Mouse (Mus musculus): Measurements from ENCODE around the gene Nhsl1. TPM values are rescaled to one million over a fixed set of nuclear protein-coding genes. Genes with fewer than 3 reads are reported as not detected.
A peak's percentile ranks its signal among the peaks of the same experiment; 100 is the strongest.

Gene Nhsl1
- total and polyA plus RNA-seq, 3 experiments: not detected

- H3K4me3 ChIP-seq (ENCODE audit: control insufficient read depth in 1 of 2, insufficient read depth in 1 of 2, low read depth in 2 of 2, low read length in 2 of 2): no peak overlapping the region
- no peaks in the 10 kb centered on the region for H3K36me3 ChIP-seq (ENCODE audit: control insufficient read depth in 1 of 2, insufficient read depth in 2 of 2, low read length in 2 of 2)
- H3K9ac ChIP-seq (ENCODE audit: control insufficient read depth, low read depth, low read length, poor library complexity, severe bottlenecking): no peak overlapping the region
- no peaks in the 10 kb centered on the region for H3K79me2 ChIP-seq (ENCODE audit: control insufficient read depth, insufficient read depth, low read length, poor library complexity)
- no peaks in the 10 kb centered on the region for H3K4me1 ChIP-seq (ENCODE audit: control insufficient read depth in 1 of 2, insufficient read depth in 2 of 2, low read length in 2 of 2)
- DNase-seq (ENCODE audit: low read depth, low spot score): no peak
- no peaks in the 10 kb centered on the region for H3K27me3 ChIP-seq (ENCODE audit: control insufficient read depth in 1 of 2, insufficient read depth in 2 of 2, low read length in 2 of 2)
- no peak for TF ChIP-seq ZKSCAN1 (IDR thresholded peaks at IDR 0.05; ENCODE audit: low read depth, low read length)
- no peak for TF ChIP-seq EP300 (IDR thresholded peaks at IDR 0.05; ENCODE audit: low read depth in 1 of 2, low read length in 2 of 2)
- TF ChIP-seq MAX (IDR thresholded peaks at IDR 0.05; ENCODE audit: low read length): no peak
- TF ChIP-seq ELF1 (IDR thresholded peaks at IDR 0.05; ENCODE audit: low read depth, low read length): no peak
- no peak for TF ChIP-seq BHLHE40 (IDR thresholded peaks at IDR 0.05; ENCODE audit: borderline replicate concordance, low read depth, low read length)
- TF ChIP-seq SIN3A (IDR thresholded peaks at IDR 0.05; ENCODE audit: low read length): no peak
- TF ChIP-seq USF1 (IDR thresholded peaks at IDR 0.05; ENCODE audit: low read depth, low read length): no peak
- no peak for TF ChIP-seq GATA1 (IDR thresholded peaks at IDR 0.05; ENCODE audit: low read depth, low read length)
- no peak for TF ChIP-seq GABPA (IDR thresholded peaks at IDR 0.05; ENCODE audit: low read depth, low read length)
- no peaks in the 10 kb centered on the region for H3K9me3 ChIP-seq (replicated peaks; ENCODE audit: insufficient read depth, low read length)
- no peak overlapping the region for H3K27ac ChIP-seq (ENCODE audit: control insufficient read depth, low read depth, low read length)
Measured at GRCm38 (mm10) chr10:18419508-18419907, 100.7 kb downstream of the Nhsl1 start.

GRCm38 (mm10) chr10:18420259-18421000, 101.6 kb downstream of the Nhsl1 start:
- Histone ChIP-seq H3K4me3 (ENCODE audit: control insufficient read depth in 1 of 2, insufficient read depth in 1 of 2, low read depth in 2 of 2, low read length in 2 of 2) (no peak overlapping the region), H3K4me1 (ENCODE audit: control insufficient read depth in 1 of 2, insufficient read depth in 2 of 2, low read length in 2 of 2) (no peaks in the 10 kb centered on the region), H3K9me3 (replicated peaks; ENCODE audit: insufficient read depth, low read length) (no peaks in the 10 kb centered on the region), H3K79me2 (ENCODE audit: control insufficient read depth, insufficient read depth, low read length, poor library complexity) (no peaks in the 10 kb centered on the region), H3K27ac (ENCODE audit: control insufficient read depth, low read depth, low read length) (no peak overlapping the region), H3K36me3 (ENCODE audit: control insufficient read depth in 1 of 2, insufficient read depth in 2 of 2, low read length in 2 of 2) (no peaks in the 10 kb centered on the region), H3K9ac (ENCODE audit: control insufficient read depth, low read depth, low read length, poor library complexity, severe bottlenecking) (no peak overlapping the region), H3K27me3 (ENCODE audit: control insufficient read depth in 1 of 2, insufficient read depth in 2 of 2, low read length in 2 of 2) (no peaks in the 10 kb centered on the region)
- TF ChIP-seq JUND (IDR thresholded peaks at IDR 0.05; ENCODE audit: low read depth, low read length): no peak
- TF ChIP-seq MAFK (IDR thresholded peaks at IDR 0.05; ENCODE audit: borderline replicate concordance, low read depth, low read length): no peak
- TF ChIP-seq EP300 (IDR thresholded peaks at IDR 0.05; ENCODE audit: low read depth in 1 of 2, low read length in 2 of 2): no peak
- no peak for DNase-seq (ENCODE audit: low read depth, low spot score)

DNA sequence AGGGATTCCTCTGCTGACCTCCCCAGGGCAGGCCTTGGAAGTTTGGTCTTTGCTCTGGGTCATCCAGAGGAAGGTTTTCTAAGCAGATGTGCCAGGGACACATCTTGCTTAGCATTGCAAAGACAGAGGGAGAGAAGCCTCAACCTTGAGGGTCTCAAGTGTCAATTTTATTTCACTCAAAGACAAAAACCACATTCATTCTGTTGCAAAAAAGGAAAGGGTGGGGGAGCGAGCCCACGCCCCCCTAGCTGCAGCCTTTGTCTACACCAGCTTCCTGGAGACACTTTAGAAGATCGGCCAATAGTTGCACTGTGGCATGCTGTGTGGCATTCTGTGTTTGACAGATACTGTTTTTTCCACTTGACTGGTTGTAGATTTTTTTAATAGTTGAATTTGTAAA, 104.2 kb downstream of the Nhsl1 start:
- Histone ChIP-seq H3K9me3 (replicated peaks; ENCODE audit: insufficient read depth, low read length) (no peaks in the 10 kb centered on the region), H3K36me3 (ENCODE audit: control insufficient read depth in 1 of 2, insufficient read depth in 2 of 2, low read length in 2 of 2) (no peaks in the 10 kb centered on the region), H3K4me3 (ENCODE audit: control insufficient read depth in 1 of 2, insufficient read depth in 1 of 2, low read depth in 2 of 2, low read length in 2 of 2) (no peak overlapping the region), H3K27me3 (ENCODE audit: control insufficient read depth in 1 of 2, insufficient read depth in 2 of 2, low read length in 2 of 2) (no peaks in the 10 kb centered on the region), H3K27ac (ENCODE audit: control insufficient read depth, low read depth, low read length) (no peak overlapping the region), H3K79me2 (ENCODE audit: control insufficient read depth, insufficient read depth, low read length, poor library complexity) (no peaks in the 10 kb centered on the region), H3K4me1 (ENCODE audit: control insufficient read depth in 1 of 2, insufficient read depth in 2 of 2, low read length in 2 of 2) (no peaks in the 10 kb centered on the region), H3K9ac (ENCODE audit: control insufficient read depth, low read depth, low read length, poor library complexity, severe bottlenecking) (no peak overlapping the region)
- no peak for TF ChIP-seq NELFE (IDR thresholded peaks at IDR 0.05; ENCODE audit: low read depth, low read length)
- TF ChIP-seq GABPA (IDR thresholded peaks at IDR 0.05; ENCODE audit: low read depth, low read length): no peak
- TF ChIP-seq TAL1 (IDR thresholded peaks at IDR 0.05; ENCODE audit: low read length): no peak
- no peak for TF ChIP-seq KAT2A (conservative IDR thresholded peaks at IDR 0.05; ENCODE audit: low read depth, low read length)
- TF ChIP-seq JUND (IDR thresholded peaks at IDR 0.05; ENCODE audit: low read depth, low read length): no peak
- TF ChIP-seq MAFK (IDR thresholded peaks at IDR 0.05; ENCODE audit: borderline replicate concordance, low read depth, low read length): no peak
- TF ChIP-seq ETS1 (IDR thresholded peaks at IDR 0.05; ENCODE audit: low read depth, low read length): no peak
- TF ChIP-seq RAD21 (IDR thresholded peaks at IDR 0.05; ENCODE audit: low read depth, low read length): no peak
- TF ChIP-seq TCF12 (IDR thresholded peaks at IDR 0.05; ENCODE audit: low read depth, low read length): no peak
- no peak for TF ChIP-seq ZNF384 (IDR thresholded peaks at IDR 0.05; ENCODE audit: low read depth, low read length)
- no peak for TF ChIP-seq MYC (IDR thresholded peaks at IDR 0.05; ENCODE audit: low read depth, low read length)
- TF ChIP-seq CTCF (IDR thresholded peaks at IDR 0.05 in 2 of 3, conservative IDR thresholded peaks at IDR 0.05 in 1 of 3; ENCODE audit: control insufficient read depth in 1 of 3, insufficient read depth in 1 of 3, low read depth in 2 of 3, low read length in 3 of 3, poor library complexity in 1 of 3, severe bottlenecking in 1 of 3): no peak
- peak; percentile 2 for DNase-seq (ENCODE audit: low read depth, low spot score)

All from MEL (cell line).